Mouse (Mus musculus): ENCODE measurements around the gene Ndufv1.

DNA sequence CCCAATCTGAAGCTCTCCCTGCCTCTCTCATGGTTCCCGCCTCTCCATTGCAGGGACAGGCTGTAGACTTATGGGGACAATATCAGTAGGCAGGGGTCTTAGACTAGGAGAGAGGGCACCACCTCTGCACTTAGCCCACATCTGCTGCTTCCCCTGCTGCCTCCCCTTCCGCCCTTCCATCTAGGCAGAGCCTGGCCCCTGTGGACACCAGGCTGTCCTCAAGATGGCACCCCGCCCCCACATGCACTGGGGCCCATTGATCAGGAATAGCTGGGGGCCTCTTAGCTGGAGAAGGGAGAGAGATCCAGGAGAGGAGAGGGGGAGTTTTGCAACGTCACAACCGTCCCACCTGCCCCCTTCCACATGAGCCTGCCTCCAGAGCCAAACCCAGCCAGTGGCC lies 20.2 kb downstream of the Ndufv1 start, which contains the start of gene Tbx10:
- TF ChIP-seq CTCF (IDR thresholded peaks at IDR 0.05; ENCODE audit: low read depth, low read length), result no peak
- no peak for TF ChIP-seq POLR2AphosphoS5 (IDR thresholded peaks at IDR 0.05; ENCODE audit: insufficient replicate concordance, low read depth, low read length)
